Mouse (Mus musculus): ENCODE results near the gene Rhox4e. TPM values are rescaled to one million over a fixed set of nuclear protein-coding genes. Genes with fewer than 3 reads are reported as not detected.

Rhox4e gene
- not detected in 2 replicates for polyA plus RNA-seq (2015; fragmentation: Nextera tagmentation; extraction: Ambion mirVana)

DNA sequence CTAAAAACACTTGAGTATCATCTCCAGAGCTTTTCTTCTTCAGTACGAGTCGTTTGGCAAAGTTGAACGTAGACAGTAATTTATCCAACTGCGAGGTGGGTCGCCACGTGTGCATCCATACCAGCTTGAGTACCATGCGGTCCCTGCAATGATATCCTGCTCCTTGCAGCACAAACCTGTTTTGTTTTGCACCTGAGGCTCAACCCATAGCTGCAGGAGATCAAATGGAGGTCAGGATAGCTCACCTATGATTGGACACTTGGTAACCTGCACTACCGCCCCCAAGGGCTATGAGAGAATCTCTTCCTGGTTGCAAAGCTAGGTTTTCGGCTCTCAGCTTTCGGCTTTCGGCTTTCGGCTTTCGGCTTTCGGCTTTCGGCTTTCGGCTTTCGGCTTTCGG is at the start of gene Rhox4e:
TSS of gene Rhox4e (plus strand) at position 301 of the 400 bp plus-strand sequence.

GRCm38 (mm10) chrX:37514059-37514458 is 43.2 kb upstream of the Rhox4e start, which contains the start of gene Rhox4d:
Gene Rhox4d (plus strand): TSS chrX:37514359.

DNA sequence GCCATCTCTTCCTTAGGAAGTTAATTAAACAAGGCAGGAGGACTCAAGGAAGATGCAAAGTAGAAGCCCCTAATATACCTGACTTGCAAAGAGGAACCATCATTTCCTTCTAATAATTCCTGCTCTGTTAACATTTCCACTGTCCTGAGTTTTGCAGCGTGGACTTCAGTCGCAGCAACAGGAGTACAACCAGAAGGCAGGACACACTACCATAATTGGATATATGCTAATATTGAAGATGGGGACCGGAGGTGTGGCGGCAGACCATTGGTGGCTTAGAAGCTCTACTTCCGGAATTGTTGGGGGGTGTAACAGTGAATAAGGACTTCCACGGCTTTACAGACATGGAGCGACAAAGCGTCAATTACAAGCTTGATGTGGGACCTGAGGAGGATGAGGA is 27.1 kb upstream of the Rhox4e start, which contains the start of gene Rhox2e:
TSS of gene Rhox2e (plus strand) at position 301 of the 400 bp plus-strand sequence.

GRCm38 (mm10) chrX:37541719-37542118 is 15.5 kb upstream of the Rhox4e start, which contains the start of gene Rhox3e:
Gene Rhox3e (plus strand): TSS chrX:37542019.

GRCm38 (mm10) chrX:37571105-37571504 is 13.9 kb downstream of the Rhox4e start, which contains the start of gene Rhox2f:
Gene Rhox2f (plus strand): TSS chrX:37571405.

DNA sequence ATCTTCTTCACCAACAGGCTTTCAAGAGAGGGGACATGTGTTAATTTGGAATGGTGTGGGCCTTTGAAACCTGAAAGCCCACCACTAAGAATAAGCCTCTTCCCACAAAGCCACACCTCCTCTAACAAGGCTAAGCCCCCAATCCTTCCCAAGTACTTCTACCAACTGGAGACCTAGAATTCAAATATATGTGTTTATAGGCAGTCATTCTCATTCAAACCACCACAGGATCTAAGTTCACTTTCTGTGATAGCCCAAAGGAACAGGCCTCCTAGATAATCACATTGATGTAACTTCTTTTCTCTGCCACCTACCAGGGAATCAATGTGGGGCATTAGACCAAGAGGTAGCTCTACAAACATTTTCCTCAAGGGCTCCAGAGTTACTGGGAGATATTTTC is 23.5 kb downstream of the Rhox4e start, which contains the start of gene Rhox3f:
TSS of gene Rhox3f (plus strand) at position 301 of the 400 bp plus-strand sequence.

GRCm38 (mm10) chrX:37607604-37608003 is 50.4 kb downstream of the Rhox4e start, which contains the start of gene Rhox4f:
Gene Rhox4f (minus strand): TSS chrX:37607704.

Other genes with a start within 250 kb of the Rhox4e start
- gene Rhox3a2, start 177.4 kb upstream of the Rhox4e start, polyA plus RNA-seq (2015; fragmentation: Nextera tagmentation; extraction: Ambion mirVana) = 0.68 TPM in 1 of 2 replicates, not detected in the other
- not detected in 2 replicates for gene Rhox4a2, start 166.6 kb upstream of the Rhox4e start, polyA plus RNA-seq (2015; fragmentation: Nextera tagmentation; extraction: Ambion mirVana)
- gene Rhox2b, start 145.3 kb upstream of the Rhox4e start, polyA plus RNA-seq (2015; fragmentation: Nextera tagmentation; extraction: Ambion mirVana) = not detected in 2 replicates
- not detected in 2 replicates for gene Rhox4b, start 124.9 kb upstream of the Rhox4e start, polyA plus RNA-seq (2015; fragmentation: Nextera tagmentation; extraction: Ambion mirVana)
- gene Rhox2c, start 103.7 kb upstream of the Rhox4e start, polyA plus RNA-seq (2015; fragmentation: Nextera tagmentation; extraction: Ambion mirVana) = 0.21 TPM in 1 of 2 replicates, not detected in the other
- gene Rhox3c, start 98.8 kb upstream of the Rhox4e start, polyA plus RNA-seq (2015; fragmentation: Nextera tagmentation; extraction: Ambion mirVana) = 0.63 and 1.1 TPM in 2 replicates
- not detected in 2 replicates for gene Rhox4c, start 77.1 kb upstream of the Rhox4e start, polyA plus RNA-seq (2015; fragmentation: Nextera tagmentation; extraction: Ambion mirVana)
- gene Rhox2d, start 64.0 kb upstream of the Rhox4e start, polyA plus RNA-seq (2015; fragmentation: Nextera tagmentation; extraction: Ambion mirVana) = not detected in 2 replicates
- not detected in 2 replicates for gene Rhox4d, start 43.1 kb upstream of the Rhox4e start, polyA plus RNA-seq (2015; fragmentation: Nextera tagmentation; extraction: Ambion mirVana)
- not detected in 2 replicates for gene Rhox2e, start 27.0 kb upstream of the Rhox4e start, polyA plus RNA-seq (2015; fragmentation: Nextera tagmentation; extraction: Ambion mirVana)
- gene Rhox3e, start 15.4 kb upstream of the Rhox4e start, polyA plus RNA-seq (2015; fragmentation: Nextera tagmentation; extraction: Ambion mirVana) = 0.35 and 0.41 TPM in 2 replicates
- gene Rhox2f, start 14.0 kb downstream of the Rhox4e start, polyA plus RNA-seq (2015; fragmentation: Nextera tagmentation; extraction: Ambion mirVana) = not detected in 2 replicates
- gene Rhox3f, start 23.6 kb downstream of the Rhox4e start, polyA plus RNA-seq (2015; fragmentation: Nextera tagmentation; extraction: Ambion mirVana) = 0.18 and 0.67 TPM in 2 replicates
- not detected in 2 replicates for gene Rhox4f, start 50.3 kb downstream of the Rhox4e start, polyA plus RNA-seq (2015; fragmentation: Nextera tagmentation; extraction: Ambion mirVana)
- not detected in 2 replicates for gene Rhox3g, start 71.2 kb downstream of the Rhox4e start, polyA plus RNA-seq (2015; fragmentation: Nextera tagmentation; extraction: Ambion mirVana)
- not detected in 2 replicates for gene Rhox2g, start 86.1 kb downstream of the Rhox4e start, polyA plus RNA-seq (2015; fragmentation: Nextera tagmentation; extraction: Ambion mirVana)
- not detected in 2 replicates for gene Rhox4g, start 93.9 kb downstream of the Rhox4e start, polyA plus RNA-seq (2015; fragmentation: Nextera tagmentation; extraction: Ambion mirVana)
- 0.16 TPM in 1 of 2 replicates, not detected in the other for gene Rhox3h, start 111.4 kb downstream of the Rhox4e start, polyA plus RNA-seq (2015; fragmentation: Nextera tagmentation; extraction: Ambion mirVana)
- gene Rhox2h, start 115.9 kb downstream of the Rhox4e start, polyA plus RNA-seq (2015; fragmentation: Nextera tagmentation; extraction: Ambion mirVana) = not detected in 2 replicates
- gene Rhox5, start 247.4 kb downstream of the Rhox4e start, polyA plus RNA-seq (2015; fragmentation: Nextera tagmentation; extraction: Ambion mirVana) = 0.24 TPM in 2 replicates

All from skeletal muscle tissue, postnatal 0 days (tissue).